ENCODE assay signal across 10 mouse cellular contexts in the genomic region with DNA sequence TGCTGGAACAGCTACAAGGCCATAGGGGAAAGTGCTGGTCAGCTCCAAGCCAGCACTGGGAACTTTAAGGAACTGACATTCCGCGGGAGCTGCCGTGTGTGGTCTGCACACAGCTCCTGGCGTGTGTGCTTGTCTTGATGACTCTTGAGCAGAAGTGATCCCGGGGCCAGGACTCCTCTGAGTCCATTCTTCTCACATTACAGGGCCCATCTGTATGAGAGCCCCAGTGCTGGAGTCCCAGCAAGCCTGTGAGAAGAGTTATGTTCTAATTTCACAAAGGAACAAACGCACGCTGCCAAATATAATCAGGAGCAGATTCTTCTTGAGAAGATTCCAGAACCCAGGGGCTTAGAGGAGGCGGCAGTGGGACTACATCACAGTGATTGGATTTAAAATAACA. TPM values are rescaled to one million over a fixed set of nuclear protein-coding genes. Genes with fewer than 3 reads are reported as not detected.
DNase-seq lines count a peak whose midpoint lies in the region; ATAC-seq and TF ChIP-seq lines count a peak whose summit lies in the region.
"Had no signal": no experiment of that assay in that cellular context is flagged by ENCODE, and none has a peak within 500 bp of the region (broad histone marks: within the 10 kb centered on the region; RNA-seq: fewer than 3 reads in every experiment).

No protein-coding gene starts in this region.

- TF ChIP-seq CTCF in lung, postnatal 0 days (IDR thresholded peaks at IDR 0.05), result no peak

- no peak overlapping the region for H3K9ac ChIP-seq in hindbrain, embryonic 13.5 days
- H3K9ac ChIP-seq in lung, postnatal 0 days (replicated peaks; ENCODE audit: low read depth), result no peak overlapping the region

- 0 out of 2 replicates have a peak, but pooled peaks cover 7% of the 10 kb centered on the region for H3K4me1 ChIP-seq in hindbrain, embryonic 10.5 days (replicated peaks)
- no peaks in the 10 kb centered on the region for H3K4me1 ChIP-seq in hindbrain, embryonic 13.5 days (replicated peaks)
- peaks cover 21% of the 10 kb centered on the region for H3K4me1 ChIP-seq in embryonic facial prominence, embryonic 10.5 days
- no peaks in the 10 kb centered on the region for H3K4me1 ChIP-seq in lung, postnatal 0 days (ENCODE audit: insufficient read depth, low read depth, low read length)

- no peak overlapping the region for H3K4me2 ChIP-seq in hindbrain, embryonic 13.5 days
- H3K4me2 ChIP-seq in lung, postnatal 0 days (replicated peaks; ENCODE audit: low read depth, low read length), result no peak overlapping the region

- DNase-seq in hindbrain, embryonic 10.5 days (ENCODE audit: low spot score), result peak; percentile 38
- peak; percentile 29 for DNase-seq in Muller cell, postnatal 12 days (ENCODE audit: inconsistent ontology term)
- DNase-seq in embryonic facial prominence, embryonic 10.5 days (ENCODE audit: low spot score), result peak; percentile 72
- peak; percentile 66 for DNase-seq in lung, postnatal 0 days (ENCODE audit: low spot score)
- no peak for DNase-seq in frontal cortex, postnatal 36 days (ENCODE audit: low spot score in 2 of 2)
- no peak for DNase-seq in spleen, adult 12 weeks (ENCODE audit: low spot score)
- no peak for DNase-seq in spleen, postnatal 14 days (ENCODE audit: low spot score in 2 of 2)
- DNase-seq: cerebellum, adult 11-12 months had no signal

- TF ChIP-seq EP300 in lung, postnatal 0 days (IDR thresholded peaks at IDR 0.05), result no peak

- H3K27me3 ChIP-seq in hindbrain, embryonic 10.5 days (ENCODE audit: insufficient read depth, poor library complexity, severe bottlenecking), result no peaks in the 10 kb centered on the region
- no peaks in the 10 kb centered on the region for H3K27me3 ChIP-seq in hindbrain, embryonic 13.5 days
- no peaks in the 10 kb centered on the region for H3K27me3 ChIP-seq in embryonic facial prominence, embryonic 10.5 days (replicated peaks; ENCODE audit: low read depth, poor library complexity, severe bottlenecking)
- no peaks in the 10 kb centered on the region for H3K27me3 ChIP-seq in lung, postnatal 0 days (replicated peaks; ENCODE audit: insufficient read depth, low read length)

- no peak overlapping the region for H3K4me3 ChIP-seq in hindbrain, embryonic 10.5 days
- H3K4me3 ChIP-seq in hindbrain, embryonic 13.5 days, result no peak overlapping the region
- H3K4me3 ChIP-seq in embryonic facial prominence, embryonic 10.5 days, result no peak overlapping the region
- H3K4me3 ChIP-seq in lung, postnatal 0 days (ENCODE audit: low read depth, low read length), result no peak overlapping the region

- H3K27ac ChIP-seq in hindbrain, embryonic 10.5 days, result no peak overlapping the region
- no peak overlapping the region for H3K27ac ChIP-seq in hindbrain, embryonic 13.5 days
- peak overlapping the region; percentile 19 for H3K27ac ChIP-seq in embryonic facial prominence, embryonic 10.5 days (replicated peaks)
- no peak overlapping the region for H3K27ac ChIP-seq in lung, postnatal 0 days (ENCODE audit: low read length)

- no peaks in the 10 kb centered on the region for H3K9me3 ChIP-seq in hindbrain, embryonic 10.5 days
- no peaks in the 10 kb centered on the region for H3K9me3 ChIP-seq in hindbrain, embryonic 13.5 days
- H3K9me3 ChIP-seq in embryonic facial prominence, embryonic 10.5 days, result no peaks in the 10 kb centered on the region
- no peaks in the 10 kb centered on the region for H3K9me3 ChIP-seq in lung, postnatal 0 days (ENCODE audit: low read length)

- H3K36me3 ChIP-seq in hindbrain, embryonic 10.5 days, result no peaks in the 10 kb centered on the region
- H3K36me3 ChIP-seq in hindbrain, embryonic 13.5 days, result no peaks in the 10 kb centered on the region
- no peaks in the 10 kb centered on the region for H3K36me3 ChIP-seq in embryonic facial prominence, embryonic 10.5 days (replicated peaks)
- no peaks in the 10 kb centered on the region for H3K36me3 ChIP-seq in lung, postnatal 0 days (ENCODE audit: insufficient read depth, low read length)

- WGBS in hindbrain, embryonic 10.5 days, result 60% methylated on average over 8 of the region's 8 CpGs
- 70% methylated on average over 8 of the region's 8 CpGs for WGBS in hindbrain, embryonic 13.5 days
- WGBS in embryonic facial prominence, embryonic 10.5 days, result 33% methylated on average over 8 of the region's 8 CpGs
- WGBS in lung, postnatal 0 days, result 25% methylated on average over 8 of the region's 8 CpGs

- no peak for ATAC-seq in hindbrain, embryonic 13.5 days (ENCODE audit: low FRiP score)
- peak; percentile 76 for ATAC-seq in lung, postnatal 0 days
- ATAC-seq: CD4-positive, CD25-positive, alpha-beta regulatory T cell, adult 4 months had no signal

RNA-seq across cellular contexts. Expression of a gene that starts 34.2 kb away (rescaled TPM):
- 22.1 and 27.8 TPM in 2 replicates for polyA plus RNA-seq in hindbrain, embryonic 10.5 days (2016; fragmentation: Nextera tagmentation; extraction: Ambion mirVana)
- polyA plus RNA-seq in hindbrain, embryonic 13.5 days (2015; fragmentation: Nextera tagmentation; extraction: Ambion mirVana), result 26.6 and 27.3 TPM in 2 replicates
- polyA plus RNA-seq in embryonic facial prominence, embryonic 10.5 days (2016; fragmentation: Nextera tagmentation; extraction: Ambion mirVana), result 24.6 and 26.6 TPM in 2 replicates
- polyA plus RNA-seq in lung, postnatal 0 days (2015; fragmentation: Nextera tagmentation; extraction: Ambion mirVana), result 21.7 and 22.3 TPM in 2 replicates

Comparison
In these comparisons a context has a peak if more than half of its experiments do, and no peak if none do; other contexts are left out.
1. DNase-seq: peak in hindbrain, embryonic 10.5 days (single experiment), Muller cell, postnatal 12 days (single experiment), embryonic facial prominence, embryonic 10.5 days (single experiment) and lung, postnatal 0 days (single experiment); none in frontal cortex, postnatal 36 days (0 of 2), spleen, adult 12 weeks (single experiment) and spleen, postnatal 14 days (0 of 2).